Comparison of ENCODE assay signal across 19 mouse cellular contexts in the genomic region with DNA sequence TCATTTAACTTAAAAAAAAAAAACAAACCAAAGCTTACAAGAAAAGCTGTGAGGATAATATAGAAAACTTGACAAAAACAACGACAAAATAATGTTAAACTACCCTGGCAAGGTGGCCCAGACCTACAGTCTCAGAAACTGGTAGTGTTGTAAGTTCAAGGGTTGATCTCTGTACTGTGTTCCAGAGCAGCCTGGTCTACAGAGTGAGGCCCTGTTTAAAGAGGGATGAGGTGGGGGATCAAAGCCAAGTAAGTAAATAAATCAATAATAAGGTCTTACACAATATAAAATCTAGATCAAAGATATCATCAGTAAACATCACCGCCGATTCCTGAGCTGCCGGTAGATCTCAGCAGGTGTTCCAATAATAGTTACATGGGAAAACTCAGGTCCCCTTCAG.
"Had no signal": no experiment of that assay in that cellular context is flagged by ENCODE, and none has a peak within 500 bp of the region (broad histone marks: within the 10 kb centered on the region; RNA-seq: fewer than 3 reads in every experiment).

No protein-coding gene starts in this region.

- H3K4me3 ChIP-seq: midbrain, embryonic 10.5 days; midbrain, embryonic 12.5 days; myocyte; neural tube, embryonic 13.5 days; neural tube, embryonic 15.5 days had no signal

- H3K9ac ChIP-seq: lung, embryonic 14.5 days; midbrain, embryonic 12.5 days; neural tube, embryonic 13.5 days; neural tube, embryonic 15.5 days had no signal

- H3K36me3 ChIP-seq: midbrain, embryonic 10.5 days; midbrain, embryonic 12.5 days; neural tube, embryonic 13.5 days; neural tube, embryonic 15.5 days had no signal

- H3K4me2 ChIP-seq: lung, embryonic 14.5 days; midbrain, embryonic 12.5 days; neural tube, embryonic 13.5 days; neural tube, embryonic 15.5 days had no signal

- H3K27ac ChIP-seq: midbrain, embryonic 10.5 days; midbrain, embryonic 12.5 days; neural tube, embryonic 13.5 days; neural tube, embryonic 15.5 days had no signal

- H3K4me1 ChIP-seq: midbrain, embryonic 10.5 days; midbrain, embryonic 12.5 days; neural tube, embryonic 13.5 days; neural tube, embryonic 15.5 days had no signal

- DNase-seq: lung, adult 18-20 months; lung, embryonic 14.5 days; lung, postnatal 10 days; lung, postnatal 4 days; midbrain, embryonic 14.5 days; retina, postnatal 1 day; right cerebral cortex, adult 18-20 months; right cerebral cortex, postnatal 25 days; right cerebral cortex, postnatal 4 days; spleen, adult 18-20 months; thymus, adult 18-20 months; thymus, postnatal 14 days; thymus, postnatal 36 days had no signal

- H3K9me3 ChIP-seq: midbrain, embryonic 10.5 days; midbrain, embryonic 12.5 days; neural tube, embryonic 13.5 days; neural tube, embryonic 15.5 days had no signal

- ATAC-seq: midbrain, embryonic 16.5 days had no signal

- H3K27me3 ChIP-seq: midbrain, embryonic 12.5 days; neural tube, embryonic 13.5 days; neural tube, embryonic 15.5 days had no signal
